Mouse (Mus musculus) gonadal fat pad, adult 2 months (tissue): ENCODE measurements at regions not wholly inside any gene's neighbourhood (a gene's known extent, or its start where the extent isn't known, plus 50 kb on each side); places are given as distances from the start of the nearest gene placed in this dataset.

Experiments used
- DNase-seq: peaks from one replicate; pipeline ENCODE4 v3.0.0-alpha.2; 2012; ENCODE audit warnings: low read depth

DNA sequence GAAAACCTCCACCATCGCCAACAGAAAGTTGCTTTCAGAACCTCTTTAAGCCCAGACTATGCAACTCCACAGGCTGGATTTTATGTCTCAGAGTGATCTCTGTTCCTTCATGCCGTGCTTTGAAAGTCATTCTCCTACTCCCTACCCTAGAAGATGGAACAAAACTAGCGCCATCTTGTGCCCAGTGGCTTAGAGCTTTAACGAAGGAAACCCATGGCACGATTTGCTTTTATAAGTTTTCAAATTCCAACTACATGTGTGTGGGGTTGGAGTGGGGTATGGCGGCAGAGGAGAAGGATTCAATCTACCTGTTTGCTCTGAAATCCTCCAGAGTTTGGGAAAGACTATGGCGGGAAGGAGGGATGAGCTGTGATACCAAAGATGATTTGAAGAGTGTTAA, 118.7 kb upstream of the Tmem45b start:
- DNase-seq, result no peak

DNA sequence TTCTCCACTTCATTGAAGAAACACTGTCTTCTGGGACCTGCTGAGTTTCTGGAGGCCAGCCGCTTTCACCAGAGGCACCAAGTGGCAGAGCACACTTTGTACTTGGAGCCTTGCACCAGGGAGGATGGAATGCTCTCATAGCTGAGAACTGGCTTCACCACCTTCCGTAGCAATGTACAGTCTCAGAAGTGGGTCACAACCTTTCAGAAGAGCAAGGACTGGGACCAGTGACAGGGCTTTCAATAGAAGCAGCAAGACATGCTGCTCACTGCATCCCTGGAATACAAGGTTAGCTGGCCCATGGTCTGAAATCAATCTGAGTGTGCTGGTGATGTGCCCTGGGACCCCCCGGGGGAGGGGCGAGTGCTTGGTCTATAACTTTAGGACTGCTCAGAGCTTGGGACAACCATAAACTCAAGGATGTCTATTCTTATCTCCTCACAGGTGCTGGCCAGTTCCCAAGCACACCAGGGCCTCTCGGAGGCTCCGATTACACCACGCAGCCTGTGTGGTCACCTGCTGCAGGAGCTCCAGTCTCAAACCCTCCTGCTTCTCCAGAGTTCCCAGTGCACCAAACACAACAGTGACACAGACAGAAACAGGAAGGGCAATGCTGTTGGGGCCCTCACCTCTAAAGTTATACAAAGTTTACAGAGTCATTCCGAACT, 114.4 kb upstream of the Tmem45b start:
- no peak for DNase-seq

DNA sequence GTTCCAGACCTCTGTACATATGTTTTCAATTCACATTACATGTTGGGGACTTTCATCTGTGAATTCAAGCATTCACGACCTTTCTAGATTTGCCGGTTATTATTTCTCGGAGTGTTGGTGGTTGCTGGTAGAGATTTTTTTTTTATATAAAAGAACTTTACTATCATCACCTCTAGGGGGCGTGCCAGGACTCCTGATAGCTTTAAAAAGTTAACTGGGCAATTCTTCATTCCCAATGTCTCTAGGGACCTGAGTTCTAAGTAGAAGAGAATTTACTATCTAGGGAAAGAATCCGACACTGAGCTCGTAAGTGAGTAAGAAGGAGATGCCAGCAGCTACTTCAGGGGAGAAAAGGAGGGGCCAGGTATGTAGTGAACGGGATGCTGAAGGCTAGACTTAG, 112.8 kb upstream of the Tmem45b start:
- DNase-seq, result no peak

DNA sequence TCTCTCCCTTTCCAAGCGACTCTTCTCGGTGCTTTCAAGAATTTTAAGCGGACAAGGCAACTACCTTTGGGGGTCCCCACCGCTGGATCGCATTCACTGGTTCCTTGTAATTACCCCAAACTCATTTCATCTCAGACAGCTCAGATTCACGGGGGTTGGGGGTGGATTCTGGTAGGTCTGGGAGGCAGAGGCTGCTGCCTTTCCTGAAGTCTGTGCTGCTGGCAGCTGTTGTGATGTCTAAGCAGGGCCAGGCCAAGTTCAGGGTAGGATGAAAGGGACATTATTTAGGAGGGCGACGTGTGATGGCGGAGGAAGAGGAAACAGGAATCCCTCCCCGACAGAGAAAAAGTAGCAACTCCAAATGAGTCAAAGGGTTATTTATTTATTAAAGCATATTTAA, 102.8 kb upstream of the Tmem45b start:
- DNase-seq, result no peak

DNA sequence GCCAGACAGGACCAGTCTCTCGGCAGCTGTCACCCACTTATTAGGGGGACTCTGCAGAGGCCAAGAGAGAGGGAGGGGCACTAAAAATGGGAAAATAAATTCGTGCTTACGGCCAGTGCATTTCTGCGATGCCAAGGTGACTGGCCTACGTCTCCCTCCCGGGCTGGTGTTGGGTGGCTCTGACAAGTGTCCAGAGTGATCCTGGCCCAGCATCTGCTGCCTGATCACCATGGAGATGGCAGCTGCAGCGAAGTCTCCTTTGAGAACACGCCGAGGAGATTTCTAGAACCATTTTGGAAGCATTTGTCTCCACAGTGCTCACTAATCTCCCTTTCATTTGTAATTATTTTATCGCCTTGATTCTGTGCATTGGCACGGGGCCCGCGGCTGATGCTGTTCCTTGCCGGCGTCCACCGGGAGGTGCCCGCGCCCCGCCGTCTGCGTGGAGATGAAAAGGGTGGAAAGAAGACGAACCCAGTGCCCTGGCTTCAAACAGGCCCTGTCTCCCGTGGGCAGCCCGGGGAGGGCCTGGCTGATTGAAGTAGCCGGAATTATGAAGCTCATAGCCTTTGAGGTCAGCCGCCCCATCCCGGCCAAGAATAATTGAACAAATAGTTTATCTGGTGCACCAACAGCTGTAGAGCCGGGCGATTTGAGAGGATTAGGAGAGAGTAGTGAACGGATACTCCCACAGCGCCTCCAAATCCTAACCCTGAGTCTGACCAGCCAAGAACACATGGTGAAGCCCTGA, 102.2 kb upstream of the Tmem45b start:
- DNase-seq, result no peak

DNA sequence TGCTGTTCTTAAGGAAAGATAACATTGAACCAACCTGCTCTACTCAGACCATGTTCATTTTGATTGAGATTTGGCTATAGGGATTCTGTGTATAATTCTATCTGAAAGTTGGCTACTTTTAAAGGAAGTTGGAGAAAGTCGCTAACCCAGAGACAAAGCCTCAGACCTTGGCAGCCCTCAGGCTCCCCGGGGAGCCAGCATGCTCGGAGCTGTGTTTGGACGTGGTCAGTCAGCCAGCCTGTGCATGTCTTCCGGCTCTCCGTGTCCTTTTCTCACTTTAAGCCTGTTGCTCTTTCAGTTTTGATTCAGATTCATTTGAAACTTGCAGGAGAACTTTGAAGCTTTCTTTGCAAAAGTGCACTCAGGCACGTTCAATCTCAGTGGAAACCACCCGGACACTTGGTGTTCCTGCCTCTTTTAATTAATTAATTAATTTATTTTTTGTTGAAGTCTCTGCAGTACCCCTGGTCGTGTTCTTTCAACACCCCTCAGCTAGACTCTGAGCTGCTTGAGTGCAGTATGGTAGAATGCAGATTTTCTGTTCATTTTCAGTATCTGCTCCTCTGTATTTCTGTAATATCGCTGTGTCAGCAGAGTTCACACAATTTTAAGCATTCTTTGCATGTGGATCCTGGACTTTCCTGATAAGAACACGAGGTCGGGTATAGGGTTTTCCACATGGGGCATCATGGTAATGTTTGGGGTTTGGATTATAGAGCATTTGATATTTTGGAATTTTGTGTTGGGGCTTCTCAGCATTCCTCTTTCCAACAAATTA, 100.9 kb upstream of the Tmem45b start:
- no peak for DNase-seq

DNA sequence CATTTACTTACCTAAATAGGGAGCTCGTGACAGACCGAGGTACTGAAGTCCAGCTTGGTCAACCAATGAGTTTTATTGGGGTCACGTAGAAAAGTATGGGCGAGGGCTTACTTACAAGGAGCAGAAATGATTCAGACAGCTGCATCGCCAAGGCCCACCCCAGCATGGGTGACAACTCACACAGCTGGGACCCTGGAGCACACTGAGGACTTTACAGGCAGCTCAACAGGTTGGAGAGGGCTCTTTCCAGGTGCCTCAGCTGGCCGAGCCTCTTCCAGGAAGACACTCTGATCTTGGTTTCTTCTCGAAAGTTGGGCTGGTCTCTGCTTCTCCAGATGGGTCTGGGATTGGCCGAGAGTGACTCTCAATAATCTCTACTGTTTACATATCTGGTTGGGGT, 99.3 kb upstream of the Tmem45b start:
- DNase-seq, result no peak

DNA sequence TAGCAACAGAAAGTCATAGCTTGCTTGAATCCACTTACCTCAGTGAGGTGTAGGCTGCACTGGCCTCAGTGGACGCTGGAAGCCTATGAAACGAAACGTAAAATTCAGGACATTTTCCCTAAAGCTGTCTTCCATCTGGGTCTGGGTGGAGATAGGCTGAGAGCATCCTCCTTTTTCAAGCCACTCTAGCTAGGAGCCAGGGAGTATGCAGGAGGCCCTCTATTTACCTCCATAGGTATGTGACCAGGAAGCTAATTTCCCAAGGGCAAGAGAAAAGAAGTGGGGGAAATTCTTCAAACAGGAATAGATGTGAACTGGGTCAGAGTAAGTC, 95.9 kb upstream of the Tmem45b start:
- no peak for DNase-seq

DNA sequence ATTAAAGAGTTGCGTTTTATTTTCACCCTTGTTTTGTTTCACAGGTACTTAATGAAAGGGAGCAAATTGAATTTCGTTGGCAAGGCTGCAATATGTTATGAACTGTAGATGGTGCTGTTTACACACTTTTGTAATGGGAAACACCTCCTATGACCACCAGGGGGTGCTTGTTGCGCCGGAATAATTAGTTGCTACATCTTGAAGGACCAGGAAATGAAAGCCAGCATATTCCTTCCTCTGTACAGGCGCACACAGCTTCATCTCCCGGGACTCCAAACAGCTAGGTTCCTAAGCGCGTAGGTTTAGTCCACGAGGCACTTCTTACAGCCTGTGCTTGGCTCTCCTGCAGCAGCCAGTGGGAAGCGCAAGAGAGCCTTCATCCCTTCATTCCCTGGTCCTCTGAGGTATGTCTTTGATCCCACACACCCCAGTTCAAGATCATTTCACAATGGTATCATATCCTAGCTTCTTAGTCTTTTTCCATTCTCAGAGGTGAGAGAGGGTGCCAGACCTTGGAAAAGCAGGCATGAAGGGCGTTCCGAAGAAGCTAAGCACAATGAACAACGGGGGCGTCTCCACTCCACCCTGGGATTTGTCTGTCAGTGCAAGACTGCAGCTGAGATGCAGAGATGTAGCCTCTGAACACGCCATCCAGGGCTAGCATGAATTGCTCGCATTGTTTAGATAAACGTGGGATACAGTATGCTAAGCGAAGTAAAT, 95.4 kb upstream of the Tmem45b start:
- no peak for DNase-seq

DNA sequence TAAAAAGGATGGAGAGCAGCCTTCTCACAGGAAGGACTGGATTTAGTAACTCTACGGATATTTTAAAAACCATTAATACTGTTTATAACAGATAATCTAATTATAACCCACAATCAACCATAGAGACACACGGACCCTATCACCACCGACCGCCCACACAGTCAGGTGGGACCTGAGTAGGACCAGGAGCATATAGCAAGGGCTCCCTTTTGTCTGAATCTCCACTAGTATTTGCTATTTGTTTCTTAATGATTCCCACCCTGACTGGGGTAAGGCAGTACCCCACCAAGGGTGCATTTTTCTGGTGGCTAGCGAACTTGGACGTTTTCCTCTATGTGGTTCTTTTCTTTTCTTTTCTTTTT, 79.4 kb upstream of the Tmem45b start:
- no peak for DNase-seq

DNA sequence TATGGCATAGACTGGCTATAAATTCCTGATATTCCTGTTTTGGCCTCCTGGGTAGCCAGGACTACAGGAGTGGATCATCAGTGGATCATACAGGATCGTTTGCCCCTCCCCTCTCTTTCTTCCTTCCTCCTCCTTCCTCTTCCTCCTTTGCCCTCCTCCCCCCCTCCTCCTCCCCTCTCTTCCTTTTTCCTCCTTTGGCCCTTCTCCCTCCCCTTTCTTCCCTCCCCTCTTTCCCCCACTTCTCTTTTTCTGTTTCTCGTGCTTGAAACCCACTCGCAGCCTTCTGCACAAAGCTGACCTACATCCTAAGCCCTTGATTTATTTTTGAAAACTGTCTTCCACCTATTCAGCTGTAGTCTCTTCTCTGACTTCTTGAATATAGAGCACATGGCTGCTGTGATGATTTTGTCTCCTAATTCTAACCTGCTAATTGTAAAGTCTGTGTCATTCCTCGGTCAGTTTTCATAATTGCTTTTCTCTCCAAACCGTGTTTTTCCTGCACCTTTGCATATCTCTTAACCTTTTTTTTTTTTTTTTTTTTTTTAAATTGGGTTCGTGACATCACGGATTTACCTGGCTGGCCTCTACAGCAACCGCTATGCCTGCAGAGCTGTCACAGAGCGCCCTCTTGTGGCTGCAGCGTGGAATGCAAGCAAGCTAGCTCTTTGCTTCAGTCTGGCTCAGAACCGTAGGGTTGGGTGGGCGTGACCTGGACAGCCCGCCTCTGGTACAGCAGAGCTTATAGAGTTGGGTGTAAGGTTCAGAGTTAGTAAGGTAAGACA, 78.8 kb upstream of the Tmem45b start:
- DNase-seq, result no peak

DNA sequence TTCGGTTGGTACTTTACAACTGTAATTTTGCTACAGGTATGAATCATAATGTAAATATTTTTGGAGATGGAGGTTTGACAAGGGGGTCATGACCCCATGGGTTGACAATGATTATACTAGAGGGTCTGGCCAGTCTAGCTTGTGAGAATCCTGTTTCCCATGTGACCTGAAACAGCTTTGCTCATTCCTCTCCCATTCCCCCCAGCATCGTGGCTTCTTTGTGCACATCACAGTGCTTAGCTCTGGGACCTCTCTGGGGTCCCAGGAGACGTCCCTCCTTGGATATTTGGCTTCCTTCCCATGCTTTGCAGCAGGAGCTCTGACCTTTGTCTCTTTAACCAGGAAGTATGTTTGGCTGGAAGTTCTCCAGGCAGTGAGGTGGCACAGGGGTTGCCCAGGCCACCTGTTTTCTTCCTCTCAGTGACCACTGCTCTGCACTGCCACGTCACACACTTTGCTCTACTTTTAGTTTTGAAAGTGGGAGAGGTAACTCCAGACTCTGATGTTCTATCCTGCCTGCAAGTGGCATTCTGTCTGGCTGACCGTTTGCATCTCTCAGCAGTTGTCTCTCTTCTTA, 77.4 kb upstream of the Tmem45b start:
- DNase-seq, result no peak

DNA sequence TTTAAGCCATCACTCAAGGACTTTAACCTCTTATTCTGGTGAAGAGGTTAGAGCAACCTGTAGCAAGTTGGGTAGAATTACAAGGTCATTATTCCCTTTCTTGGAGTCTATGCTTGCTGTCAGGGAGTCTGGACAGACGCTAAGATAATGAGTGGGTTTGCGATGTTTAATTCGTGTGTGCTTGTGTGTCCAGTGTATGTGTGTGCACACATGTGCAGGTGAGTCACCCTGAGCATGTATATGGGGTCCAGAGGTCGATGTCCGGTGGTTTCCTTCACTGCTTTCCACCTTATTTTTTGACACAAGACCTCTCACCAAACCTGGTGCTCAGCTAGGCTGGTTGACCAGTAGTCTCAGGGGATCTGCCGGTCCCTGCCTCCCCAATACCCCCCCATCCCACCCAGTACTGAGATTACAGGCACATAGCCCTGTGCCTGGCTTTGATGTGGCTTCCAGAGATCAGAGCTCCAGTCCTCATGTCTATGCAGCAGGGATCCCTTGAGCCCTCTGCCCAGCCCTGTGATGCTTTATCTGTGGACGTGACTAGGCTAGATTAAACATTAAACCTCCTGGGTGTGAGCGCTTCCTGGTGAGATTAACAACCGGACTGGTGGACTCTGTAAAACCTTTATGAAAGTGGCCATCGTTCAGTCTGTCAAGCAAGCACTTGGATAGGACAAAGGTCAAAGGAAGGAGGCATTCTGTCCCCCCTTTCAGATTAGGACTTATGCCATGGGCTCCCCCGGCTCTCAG, 74.4 kb upstream of the Tmem45b start:
- no peak for DNase-seq

DNA sequence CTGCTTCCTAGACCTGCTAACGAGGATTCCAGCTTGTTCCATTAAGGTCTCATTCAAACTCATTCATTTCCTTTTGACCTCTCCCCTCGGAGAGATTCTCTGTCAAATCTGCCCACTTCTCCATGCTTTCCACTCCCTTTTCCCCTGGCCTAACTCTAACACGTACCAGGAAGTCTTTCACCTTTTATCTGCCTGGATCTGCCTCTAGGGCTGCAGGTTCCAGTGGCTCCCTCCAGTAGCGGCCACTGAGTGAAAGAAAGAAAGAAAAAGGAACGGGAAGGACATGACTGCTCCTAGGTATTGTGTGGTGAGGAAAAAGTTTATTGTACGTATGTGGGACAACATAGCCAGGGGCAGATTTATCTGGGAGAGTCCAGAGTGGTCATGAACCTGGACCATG, 64.8 kb upstream of the Tmem45b start:
- DNase-seq, result no peak

DNA sequence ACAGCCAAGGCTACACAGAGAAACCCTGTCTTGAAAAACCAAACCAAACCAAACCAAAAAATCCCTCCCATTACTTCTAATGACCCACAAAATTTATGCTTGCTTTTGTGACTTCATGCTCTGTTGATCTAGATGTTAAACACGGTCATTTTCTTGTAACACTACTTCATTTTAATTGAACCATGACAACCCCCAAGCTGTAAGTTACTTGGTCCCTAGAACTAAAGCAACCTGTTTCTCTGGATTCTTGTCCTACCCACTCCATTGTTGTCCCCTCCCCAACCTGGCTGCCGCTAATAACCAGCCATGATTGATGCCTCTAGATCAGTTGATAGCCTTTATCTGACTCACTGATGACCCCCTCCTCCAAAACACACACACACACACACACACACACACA, 63.0 kb upstream of the Tmem45b start:
- no peak for DNase-seq
